Comparison of ENCODE assay signal across 7 mouse cellular contexts in the genomic region with DNA sequence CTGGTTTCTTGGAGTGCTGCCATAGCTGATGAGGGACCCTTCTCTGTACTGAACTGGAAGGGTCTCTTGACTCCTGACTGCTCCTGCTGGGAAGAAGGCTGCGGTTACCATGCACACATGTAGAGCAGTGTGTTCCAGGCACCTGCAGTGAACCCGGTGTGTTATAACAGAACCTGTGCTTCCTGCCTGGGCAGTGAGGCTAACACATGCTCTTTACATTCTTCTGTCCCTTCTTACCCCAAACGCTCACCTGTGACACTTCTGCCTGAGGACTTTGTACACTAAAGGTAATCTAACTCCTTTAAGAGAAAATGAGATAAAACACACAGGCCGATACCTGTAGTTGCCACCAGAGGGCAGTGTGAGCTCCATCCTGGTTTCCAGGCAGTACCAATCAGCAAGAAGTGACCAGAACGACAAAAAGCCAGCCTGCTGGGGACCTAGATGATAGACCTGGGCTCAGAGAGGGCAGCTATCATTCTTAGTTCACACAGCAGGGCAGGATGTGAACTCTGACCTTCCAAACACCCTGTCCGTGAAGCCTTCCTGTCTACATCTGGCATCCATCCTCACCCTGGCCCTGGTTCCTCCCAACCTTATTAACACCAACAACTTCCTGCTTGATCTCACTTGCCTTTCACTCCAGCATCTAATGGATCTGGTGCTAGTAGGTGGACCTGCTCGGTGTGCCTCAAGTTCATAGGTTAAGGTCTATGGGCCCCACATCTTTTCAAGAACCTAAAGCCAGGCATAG. TPM values are rescaled to one million over a fixed set of nuclear protein-coding genes. Genes with fewer than 3 reads are reported as not detected.
DNase-seq lines count a peak whose midpoint lies in the region; ATAC-seq lines count a peak whose summit lies in the region.

No protein-coding gene starts in this region.

- H3K27me3 ChIP-seq in hindbrain, embryonic 16.5 days (replicated peaks; ENCODE audit: control insufficient read depth, insufficient read depth, low read length), result no peaks in the 10 kb centered on the region
- H3K27me3 ChIP-seq in megakaryocyte, embryonic 14.5 days (replicated peaks), result peaks cover 4% of the 10 kb centered on the region

- no peak overlapping the region for H3K4me2 ChIP-seq in hindbrain, embryonic 16.5 days (ENCODE audit: low read length)

- no peaks in the 10 kb centered on the region for H3K9me3 ChIP-seq in hindbrain, embryonic 16.5 days (ENCODE audit: control insufficient read depth, low read length)
- H3K9me3 ChIP-seq in megakaryocyte, embryonic 14.5 days, result no peaks in the 10 kb centered on the region

- H3K36me3 ChIP-seq in hindbrain, embryonic 16.5 days (ENCODE audit: control insufficient read depth, insufficient read depth, low read length), result no peaks in the 10 kb centered on the region
- H3K36me3 ChIP-seq in megakaryocyte, embryonic 14.5 days (replicated peaks; ENCODE audit: low read length), result no peaks in the 10 kb centered on the region

- H3K9ac ChIP-seq in hindbrain, embryonic 16.5 days (ENCODE audit: low read depth, low read length), result no peak overlapping the region

- peak; percentile 90 for DNase-seq in cerebellum, adult 9-10 months
- DNase-seq in left cerebral cortex, adult 18-20 months (ENCODE audit: low spot score in 2 of 2), result peak; percentile 84 to 86
- DNase-seq in spleen, adult 12 weeks (ENCODE audit: low spot score), result peak; percentile 57

- no peak overlapping the region for H3K4me3 ChIP-seq in hindbrain, embryonic 16.5 days (ENCODE audit: low read length)
- peak overlapping the region; percentile 64 for H3K4me3 ChIP-seq in megakaryocyte, embryonic 14.5 days (replicated peaks)

- ATAC-seq in activated CD4-positive, CD25-positive, alpha-beta regulatory T cell, adult 4 months, result peak; percentile 29
- peak; percentile 42; the same call in 1 of the 2 replicates for ATAC-seq in frontal cortex, adult (ENCODE audit: low TSS enrichment)
- peak; percentile 61; the same call in 1 of the 2 replicates for ATAC-seq in hindbrain, embryonic 16.5 days

- no peak overlapping the region for H3K27ac ChIP-seq in hindbrain, embryonic 16.5 days (ENCODE audit: low read depth, low read length)

- H3K4me1 ChIP-seq in hindbrain, embryonic 16.5 days (ENCODE audit: control insufficient read depth, insufficient read depth, low read depth, low read length), result peaks cover 4% of the 10 kb centered on the region; the same call in 1 of the 2 replicates
- H3K4me1 ChIP-seq in megakaryocyte, embryonic 14.5 days, result peaks cover 79% of the 10 kb centered on the region

- 28% methylated on average over 7 of the region's 7 CpGs for WGBS in hindbrain, embryonic 16.5 days

RNA-seq across cellular contexts. Expression of gene C1qtnf6, which starts 16.6 kb away (rescaled TPM):
- 10 to 100 TPM; 15.5 to 15.9 TPM for polyA plus RNA-seq in activated CD4-positive, CD25-positive, alpha-beta regulatory T cell, adult 4 months (2017; shearing (Covaris generic))
- polyA plus RNA-seq in hindbrain, embryonic 16.5 days (2015; fragmentation: Nextera tagmentation; extraction: Ambion mirVana), result 9.9 and 11.6 TPM in 2 replicates
- 1 to 10 TPM in 1 of 2 experiments, under 1 TPM in 1; 0.84 to 1.3 TPM for total RNA-seq in left cerebral cortex, adult 18-20 months (2021)
- 22.8 and 31.2 TPM in 2 replicates for polyA plus RNA-seq in megakaryocyte, embryonic 14.5 days (2012; ENCODE audit: insufficient read depth, low replicate concordance)

RNA-seq across cellular contexts. Expression of gene Il2rb, which starts 19.5 kb away (rescaled TPM):
- 100 to 1,000 TPM; 489 to 584 TPM for polyA plus RNA-seq in activated CD4-positive, CD25-positive, alpha-beta regulatory T cell, adult 4 months (2017; shearing (Covaris generic))
- 0.26 and 0.37 TPM in 2 replicates for polyA plus RNA-seq in hindbrain, embryonic 16.5 days (2015; fragmentation: Nextera tagmentation; extraction: Ambion mirVana)
- under 1 TPM in 1 of 2 experiments, not detected in 1; 0.28 TPM for total RNA-seq in left cerebral cortex, adult 18-20 months (2021)
- not detected in 2 replicates for polyA plus RNA-seq in megakaryocyte, embryonic 14.5 days (2012; ENCODE audit: insufficient read depth, low replicate concordance)

RNA-seq across cellular contexts. Expression of gene Sstr3, which starts 29.9 kb away (rescaled TPM):
- polyA plus RNA-seq in activated CD4-positive, CD25-positive, alpha-beta regulatory T cell, adult 4 months (2017; shearing (Covaris generic)), result not detected
- polyA plus RNA-seq in hindbrain, embryonic 16.5 days (2015; fragmentation: Nextera tagmentation; extraction: Ambion mirVana), result 0.95 and 1.1 TPM in 2 replicates
- 10 to 100 TPM; 22.1 to 25.2 TPM for total RNA-seq in left cerebral cortex, adult 18-20 months (2021)
- not detected in 2 replicates for polyA plus RNA-seq in megakaryocyte, embryonic 14.5 days (2012; ENCODE audit: insufficient read depth, low replicate concordance)

RNA-seq across cellular contexts. Expression of gene Tmprss6, which starts 46.1 kb away (rescaled TPM):
- polyA plus RNA-seq in activated CD4-positive, CD25-positive, alpha-beta regulatory T cell, adult 4 months (2017; shearing (Covaris generic)), result not detected
- 0.29 and 0.51 TPM in 2 replicates for polyA plus RNA-seq in hindbrain, embryonic 16.5 days (2015; fragmentation: Nextera tagmentation; extraction: Ambion mirVana)
- 1 to 10 TPM in 1 of 2 experiments, under 1 TPM in 1; 0.23 to 1.4 TPM for total RNA-seq in left cerebral cortex, adult 18-20 months (2021)
- not detected in 2 replicates for polyA plus RNA-seq in megakaryocyte, embryonic 14.5 days (2012; ENCODE audit: insufficient read depth, low replicate concordance)

RNA-seq across cellular contexts. Expression of gene Rac2, which starts 58.0 kb away (rescaled TPM):
- polyA plus RNA-seq in activated CD4-positive, CD25-positive, alpha-beta regulatory T cell, adult 4 months (2017; shearing (Covaris generic)), result 1,000 to 10,000 TPM; 3,019 to 4,069 TPM
- polyA plus RNA-seq in hindbrain, embryonic 16.5 days (2015; fragmentation: Nextera tagmentation; extraction: Ambion mirVana), result 4.0 and 5.7 TPM in 2 replicates
- 1 to 10 TPM; 2.9 to 4.6 TPM for total RNA-seq in left cerebral cortex, adult 18-20 months (2021)
- 860 and 3,464 TPM in 2 replicates for polyA plus RNA-seq in megakaryocyte, embryonic 14.5 days (2012; ENCODE audit: insufficient read depth, low replicate concordance)

Comparison
In these comparisons a context has a peak if more than half of its experiments do, and no peak if none do; other contexts are left out.
1. RNA of gene Il2rb, which starts 19.5 kb away (polyA plus RNA-seq): 489 to 584 TPM in activated CD4-positive, CD25-positive, alpha-beta regulatory T cell, adult 4 months; 0.26 to 0.37 TPM in hindbrain, embryonic 16.5 days and not detected in megakaryocyte, embryonic 14.5 days; every median in the first group is over 100 times any median in the second.
2. Peak in every context shown above with its lines, with median percentiles within 50 percentile points of each other: ATAC-seq and DNase-seq.